ENCODE assay signal across 10 mouse cellular contexts in genomic region chr9:45664326-45664725, GRCm38 (mm10).
A peak's percentile ranks its signal among the peaks of the same experiment; 100 is the strongest.
DNase-seq lines count a peak whose midpoint lies in the region; ATAC-seq and TF ChIP-seq lines count a peak whose summit lies in the region.
"Had no signal": no experiment of that assay in that cellular context is flagged by ENCODE, and none has a peak within 500 bp of the region (broad histone marks: within the 10 kb centered on the region; RNA-seq: fewer than 3 reads in every experiment).

No protein-coding gene starts in this region.

- H3K4me2 ChIP-seq in hindbrain, embryonic 11.5 days (replicated peaks; ENCODE audit: low read depth, low read length), result no peak overlapping the region
- H3K4me2 ChIP-seq in midbrain, embryonic 12.5 days (replicated peaks), result peak overlapping the region; percentile 23; the same call in 1 of the 2 replicates
- H3K4me2 ChIP-seq: heart, embryonic 15.5 days had no signal

- DNase-seq in MN1 (ENCODE audit: low spot score), result peak; percentile 79
- peak; percentile 34 for DNase-seq in hindbrain, embryonic 11.5 days (ENCODE audit: low spot score)
- DNase-seq in right cerebral cortex, adult 18-20 months, result no peak
- DNase-seq in adrenal gland, adult 18-20 months (ENCODE audit: low spot score in 2 of 2), result no peak
- DNase-seq in spleen, postnatal 14 days (ENCODE audit: low spot score in 2 of 2), result no peak
- DNase-seq: lung, postnatal 14 days had no signal

- 66% methylated on average over 6 of the region's 6 CpGs for WGBS in hindbrain, embryonic 11.5 days
- WGBS in midbrain, embryonic 12.5 days, result 64% methylated on average over 6 of the region's 6 CpGs

- H3K9ac ChIP-seq in hindbrain, embryonic 11.5 days (ENCODE audit: low read depth, low read length), result no peak overlapping the region
- no peak overlapping the region for H3K9ac ChIP-seq in midbrain, embryonic 12.5 days (replicated peaks)
- H3K9ac ChIP-seq: heart, embryonic 15.5 days had no signal

- no peak for TF ChIP-seq POLR2A in cortical plate, adult 2 months (IDR thresholded peaks at IDR 0.05; ENCODE audit: extremely low read depth, insufficient read depth, low read length)

- no peaks in the 10 kb centered on the region for H3K36me3 ChIP-seq in hindbrain, embryonic 11.5 days (ENCODE audit: control insufficient read depth, insufficient read depth, low read length)
- H3K36me3 ChIP-seq in midbrain, embryonic 12.5 days, result no peaks in the 10 kb centered on the region
- H3K36me3 ChIP-seq: heart, embryonic 15.5 days had no signal

- H3K27me3 ChIP-seq in hindbrain, embryonic 11.5 days (ENCODE audit: control insufficient read depth, insufficient read depth, low read length), result no peaks in the 10 kb centered on the region
- no peaks in the 10 kb centered on the region for H3K27me3 ChIP-seq in midbrain, embryonic 12.5 days
- H3K27me3 ChIP-seq: heart, embryonic 15.5 days had no signal

- no peak for ATAC-seq in hindbrain, embryonic 11.5 days (ENCODE audit: low FRiP score)
- no peak for ATAC-seq in midbrain, embryonic 12.5 days (ENCODE audit: low FRiP score, low read depth)

- H3K27ac ChIP-seq in cortical plate, adult 2 months (ENCODE audit: insufficient read depth, low read length), result 0 out of 2 replicates have a peak overlapping the region, but pooled peaks have one; percentile 14
- peak overlapping the region; percentile 89 for H3K27ac ChIP-seq in hindbrain, embryonic 11.5 days (ENCODE audit: low read depth, low read length)
- peak overlapping the region; percentile 96 for H3K27ac ChIP-seq in midbrain, embryonic 12.5 days (replicated peaks)
- H3K27ac ChIP-seq: heart, embryonic 15.5 days had no signal

- no peak overlapping the region for H3K4me3 ChIP-seq in cortical plate, adult 2 months (ENCODE audit: insufficient read depth, low read length)
- no peak overlapping the region for H3K4me3 ChIP-seq in hindbrain, embryonic 11.5 days (ENCODE audit: low read depth, low read length)
- no peak overlapping the region for H3K4me3 ChIP-seq in midbrain, embryonic 12.5 days
- H3K4me3 ChIP-seq: heart, embryonic 15.5 days; myocyte had no signal

- peaks cover 6% of the 10 kb centered on the region for H3K4me1 ChIP-seq in cortical plate, adult 2 months (ENCODE audit: control insufficient read depth, insufficient read depth, low read length)
- H3K4me1 ChIP-seq in hindbrain, embryonic 11.5 days (replicated peaks; ENCODE audit: control insufficient read depth, insufficient read depth, low read length), result peaks cover 25% of the 10 kb centered on the region
- peaks cover 48% of the 10 kb centered on the region for H3K4me1 ChIP-seq in midbrain, embryonic 12.5 days
- H3K4me1 ChIP-seq: heart, embryonic 15.5 days had no signal

- H3K9me3 ChIP-seq in hindbrain, embryonic 11.5 days (ENCODE audit: control insufficient read depth, low read length), result no peaks in the 10 kb centered on the region
- no peaks in the 10 kb centered on the region for H3K9me3 ChIP-seq in midbrain, embryonic 12.5 days
- H3K9me3 ChIP-seq: heart, embryonic 15.5 days had no signal

- no peak for TF ChIP-seq CTCF in cortical plate, adult 2 months (IDR thresholded peaks at IDR 0.05; ENCODE audit: extremely low read depth, insufficient read depth, low read length)

Comparison
In these comparisons a context has a peak if more than half of its experiments do, and no peak if none do; other contexts are left out.
1. DNase-seq: peak in MN1 (single experiment) and hindbrain, embryonic 11.5 days (single experiment); none in right cerebral cortex, adult 18-20 months (single experiment), adrenal gland, adult 18-20 months (0 of 2) and spleen, postnatal 14 days (0 of 2).
2. H3K27ac ChIP-seq: peak in every context shown above with its lines; median percentile 96 in midbrain, embryonic 12.5 days; 89 in hindbrain, embryonic 11.5 days; 14 in cortical plate, adult 2 months.